Mouse (Mus musculus) midbrain, postnatal 0 days (tissue): ENCODE measurements around the gene Rnase2b. TPM values are rescaled to one million over a fixed set of nuclear protein-coding genes. Genes with fewer than 3 reads are reported as not detected.

Source experiments
- ATAC-seq: fragments of 200-750 bp; cut with Nextera tagmentation; 2 replicates; pipeline ENCODE4 v1.8.0; 2017; ENCODE audit warnings: moderate number of reproducible peaks, mild to moderate bottlenecking, moderate TSS enrichment, moderate library complexity; ENCODE audit not compliant: low FRiP score
- DNase-seq: peaks from one replicate; pipeline ENCODE4 v3.0.0-alpha.2; 2015; ENCODE audit warnings: low spot score
- H3K27ac ChIP-seq: fragments of 300-500 bp; sonication (generic); 2 replicates; pipeline ENCODE4 v1.5.1; 2014; ENCODE audit warnings: low read depth, mild to moderate bottlenecking, low read length, mixed read lengths
- H3K27me3 ChIP-seq: fragments of 300-500 bp; sonication (generic); 2 replicates; pipeline ENCODE4 v1.6.1; 2014; ENCODE audit warnings: low read length, control low read depth, mixed read lengths; ENCODE audit not compliant: insufficient read depth
- H3K36me3 ChIP-seq: fragments of 300-500 bp; sonication (generic); 2 replicates; pipeline ENCODE4 v1.6.1; 2014; ENCODE audit warnings: low read length, control low read depth, mixed read lengths; ENCODE audit not compliant: insufficient read depth
- H3K4me1 ChIP-seq: fragments of 300-500 bp; sonication (generic); 2 replicates; pipeline ENCODE4 v1.6.1; 2014; ENCODE audit warnings: mild to moderate bottlenecking, control low read depth, antibody characterized with exemption, low read length, mixed read lengths; ENCODE audit not compliant: insufficient read depth
- H3K4me2 ChIP-seq: fragments of 300-500 bp; sonication (generic); 2 replicates; pipeline ENCODE4 v1.6.1; 2014; ENCODE audit warnings: low read depth, mild to moderate bottlenecking, low read length, mixed read lengths; ENCODE audit not compliant: poor library complexity, severe bottlenecking
- H3K4me3 ChIP-seq: fragments of 300-500 bp; sonication (generic); 2 replicates; pipeline ENCODE4 v1.5.1; 2014; ENCODE audit warnings: low read depth, mild to moderate bottlenecking, low read length, moderate library complexity
- H3K9ac ChIP-seq: fragments of 300-500 bp; sonication (generic); replicated peaks from 2 replicates; pipeline ENCODE4 v1.6.1; 2014; ENCODE audit warnings: mild to moderate bottlenecking, low read length, moderate library complexity, mixed read lengths; ENCODE audit not compliant: poor library complexity, severe bottlenecking
- H3K9me3 ChIP-seq: fragments of 300-500 bp; sonication (generic); 2 replicates; pipeline ENCODE4 v1.6.1; 2016; ENCODE audit warnings: low read length, control low read depth
- CTCF ChIP-seq: IDR thresholded peaks from 2 replicates; pipeline ENCODE4 v1.5.1; 2016; ENCODE audit warnings: antibody characterized with exemption, mild to moderate bottlenecking
- WGBS: fragments of 180-500 bp; shearing (Covaris S2); extraction: QIAGEN DNeasy Blood & Tissue Kit; methylation state at CpG from one replicate; pipeline ENCODE4 v1.1.7; 2014; 5-methylcytosine and 5-hydroxymethylcytosine counted together
- polyA plus RNA-seq: library from polyadenylated mRNA; unstranded; fragments of >200 nt; fragmentation: Nextera tagmentation; extraction: Ambion mirVana; gene quantifications from 2 replicates; pipeline ENCODE4 v1.2.1, GENCODE M21; 2015
- total RNA-seq: library from RNA; depleted of rRNA; stranded (reverse); fragments of >200 nt; gene quantifications from 2 replicates; pipeline ENCODE4 v1.2.3, GENCODE M21; 2014; rRNA removed

The Rnase2b gene
- total and polyA plus RNA-seq, 2 experiments from 2014 or later = not detected

GRCm38 (mm10) chr14:51203115-51203514 is 41.1 kb downstream of the Rnase2b start, which contains the start of gene Ear14:
Gene Ear14, plus strand, starts transcription at chr14:51203391.
- no peak for TF ChIP-seq CTCF
- ATAC-seq (no peak), DNase-seq (no peak)
- Histone ChIP-seq H3K9me3 (no peaks in the 10 kb centered on the region), H3K4me1 (no peaks in the 10 kb centered on the region), H3K4me2 (no peak within 1 kb of the TSS), H3K27me3 (no peaks in the 10 kb centered on the region), H3K4me3 (no peak within 1 kb of the TSS), H3K36me3 (no peaks in the 10 kb centered on the region), H3K9ac (no peak within 1 kb of the TSS), H3K27ac (no peak within 1 kb of the TSS)
- WGBS = 87% methylated on average over 2 of the region's 2 CpGs

Other genes with a start within 250 kb of the Rnase2b start
- 43.7 and 83.3 TPM in 2 replicates for gene Osgep, start 237.4 kb upstream of the Rnase2b start, total RNA-seq
- 64.9 and 70.4 TPM in 2 replicates for gene Osgep, start 237.4 kb upstream of the Rnase2b start, polyA plus RNA-seq
- gene Apex1, start 237.3 kb upstream of the Rnase2b start, total RNA-seq = 79.9 and 84.1 TPM in 2 replicates
- gene Apex1, start 237.3 kb upstream of the Rnase2b start, polyA plus RNA-seq = 150 and 162 TPM in 2 replicates
- gene Pip4p1, start 231.4 kb upstream of the Rnase2b start, total RNA-seq = 65.4 and 105 TPM in 2 replicates
- gene Pip4p1, start 231.4 kb upstream of the Rnase2b start, polyA plus RNA-seq = 98.4 and 99.4 TPM in 2 replicates
- 18.8 and 35.9 TPM in 2 replicates for gene Pnp, start 231.2 kb upstream of the Rnase2b start, total RNA-seq
- gene Pnp, start 231.2 kb upstream of the Rnase2b start, polyA plus RNA-seq = 12.5 and 14.4 TPM in 2 replicates
- 0.82 and 8.3 TPM in 2 replicates for gene Gm49342, start 217.7 kb upstream of the Rnase2b start, total RNA-seq
- gene Gm49342, start 217.7 kb upstream of the Rnase2b start, polyA plus RNA-seq = 0.70 and 0.75 TPM in 2 replicates
- gene Pnp2, start 206.3 kb upstream of the Rnase2b start, total RNA-seq = 1.1 and 1.4 TPM in 2 replicates
- gene Pnp2, start 206.3 kb upstream of the Rnase2b start, polyA plus RNA-seq = 1.4 and 1.8 TPM in 2 replicates
- not detected in 2 replicates for gene Rnase10, start 154.5 kb upstream of the Rnase2b start, total RNA-seq
- 0.13 TPM in 1 of 2 replicates, not detected in the other for gene Rnase10, start 154.5 kb upstream of the Rnase2b start, polyA plus RNA-seq
- gene Rnase9, start 120.4 kb upstream of the Rnase2b start, total RNA-seq = not detected in 2 replicates
- not detected in 2 replicates for gene Rnase9, start 120.4 kb upstream of the Rnase2b start, polyA plus RNA-seq
- not detected in 2 replicates for gene Rnase11, start 112.1 kb upstream of the Rnase2b start, total RNA-seq
- not detected in 2 replicates for gene Rnase11, start 112.1 kb upstream of the Rnase2b start, polyA plus RNA-seq
- not detected in 2 replicates for gene Rnase12, start 104.6 kb upstream of the Rnase2b start, total RNA-seq
- gene Rnase12, start 104.6 kb upstream of the Rnase2b start, polyA plus RNA-seq = not detected in 2 replicates
- 0.66 TPM in 1 of 2 replicates, not detected in the other for gene Olfr750, start 87.8 kb upstream of the Rnase2b start, total RNA-seq
- gene Olfr750, start 87.8 kb upstream of the Rnase2b start, polyA plus RNA-seq = 0.02 and 0.07 TPM in 2 replicates
- 27.2 and 29.3 TPM in 2 replicates for gene Rnase4, start 71.2 kb upstream of the Rnase2b start, total RNA-seq
- gene Rnase4, start 71.2 kb upstream of the Rnase2b start, polyA plus RNA-seq = 14.9 and 15.1 TPM in 2 replicates
- gene Ang, start 71.1 kb upstream of the Rnase2b start, total RNA-seq = 2.1 and 3.2 TPM in 2 replicates
- gene Ang, start 71.1 kb upstream of the Rnase2b start, polyA plus RNA-seq = 2.3 and 3.3 TPM in 2 replicates
- not detected in 2 replicates for gene Eddm3b, start 47.8 kb upstream of the Rnase2b start, total RNA-seq
- gene Eddm3b, start 47.8 kb upstream of the Rnase2b start, polyA plus RNA-seq = 0.11 TPM in 1 of 2 replicates, not detected in the other
- 1.3 and 2.5 TPM in 2 replicates for gene Rnase6, start 38.4 kb upstream of the Rnase2b start, total RNA-seq
- 1.9 and 2.5 TPM in 2 replicates for gene Rnase6, start 38.4 kb upstream of the Rnase2b start, polyA plus RNA-seq
- 1.0 TPM in 1 of 2 replicates, not detected in the other for gene Rnase1, start 15.5 kb upstream of the Rnase2b start, total RNA-seq
- 0.34 and 0.78 TPM in 2 replicates for gene Rnase1, start 15.5 kb upstream of the Rnase2b start, polyA plus RNA-seq
- not detected in 2 replicates for gene Ang2, start 36.9 kb downstream of the Rnase2b start, total RNA-seq
- not detected in 2 replicates for gene Ang2, start 36.9 kb downstream of the Rnase2b start, polyA plus RNA-seq
- gene Ear14, start 41.1 kb downstream of the Rnase2b start, total RNA-seq = not detected in 2 replicates
- gene Ear14, start 41.1 kb downstream of the Rnase2b start, polyA plus RNA-seq = not detected in 2 replicates
- not detected in 2 replicates for gene Rnase2a, start 93.9 kb downstream of the Rnase2b start, total RNA-seq
- gene Rnase2a, start 93.9 kb downstream of the Rnase2b start, polyA plus RNA-seq = not detected in 2 replicates
- gene Gm7247, start 199.5 kb downstream of the Rnase2b start, total RNA-seq = not detected in 2 replicates
- not detected in 2 replicates for gene Gm7247, start 199.5 kb downstream of the Rnase2b start, polyA plus RNA-seq
- not detected in 2 replicates for gene Vmn2r88, start 248.6 kb downstream of the Rnase2b start, total RNA-seq
- gene Vmn2r88, start 248.6 kb downstream of the Rnase2b start, polyA plus RNA-seq = not detected in 2 replicates